Mouse (Mus musculus): ENCODE data around the gene Plod3. TPM values are rescaled to one million over a fixed set of nuclear protein-coding genes. Genes with fewer than 3 reads are reported as not detected.

Gene Plod3
- polyA plus RNA-seq, 1 experiment from 2014 or later = 29.1 TPM

- no peak overlapping the region for H3K9ac ChIP-seq (ENCODE audit: low read length)
- no peaks in the 10 kb centered on the region for H3K36me3 ChIP-seq (ENCODE audit: control insufficient read depth, insufficient read depth, low read length)
- WGBS = 83% methylated on average over 15 of the region's 15 CpGs
- H3K9me3 ChIP-seq (ENCODE audit: control insufficient read depth, low read length) = no peaks in the 10 kb centered on the region
- H3K27me3 ChIP-seq (ENCODE audit: control insufficient read depth, insufficient read depth, low read length) = no peaks in the 10 kb centered on the region
- no peak overlapping the region for H3K4me3 ChIP-seq (ENCODE audit: low read depth, low read length)
- H3K4me2 ChIP-seq (ENCODE audit: low read depth, low read length, severe bottlenecking) = no peak overlapping the region
- no peaks in the 10 kb centered on the region for H3K4me1 ChIP-seq (replicated peaks; ENCODE audit: control insufficient read depth, insufficient read depth, low read length)
- ATAC-seq (replicated peaks; ENCODE audit: low FRiP score) = no peak
- H3K27ac ChIP-seq (ENCODE audit: low read depth, low read length) = no peak overlapping the region
- DNase-seq (ENCODE audit: low spot score) = no peak
Observed at GRCm38 (mm10) chr5:137012401-137012950, 25.7 kb downstream of the Plod3 start.

- Histone ChIP-seq H3K27ac (ENCODE audit: low read depth, low read length) (no peak overlapping the region), H3K9me3 (ENCODE audit: control insufficient read depth, low read length) (no peaks in the 10 kb centered on the region), H3K4me1 (replicated peaks; ENCODE audit: control insufficient read depth, insufficient read depth, low read length) (no peaks in the 10 kb centered on the region), H3K4me3 (ENCODE audit: low read depth, low read length) (no peak overlapping the region), H3K9ac (ENCODE audit: low read length) (no peak overlapping the region), H3K27me3 (ENCODE audit: control insufficient read depth, insufficient read depth, low read length) (no peaks in the 10 kb centered on the region), H3K36me3 (ENCODE audit: control insufficient read depth, insufficient read depth, low read length) (no peaks in the 10 kb centered on the region), H3K4me2 (ENCODE audit: low read depth, low read length, severe bottlenecking) (no peak overlapping the region)
- DNase-seq (ENCODE audit: low spot score) (no peak), ATAC-seq (replicated peaks; ENCODE audit: low FRiP score) (no peak)
- WGBS = 81% methylated on average over 3 of the region's 3 CpGs
Observed at GRCm38 (mm10) chr5:137015913-137016312, 29.1 kb downstream of the Plod3 start.

DNA sequence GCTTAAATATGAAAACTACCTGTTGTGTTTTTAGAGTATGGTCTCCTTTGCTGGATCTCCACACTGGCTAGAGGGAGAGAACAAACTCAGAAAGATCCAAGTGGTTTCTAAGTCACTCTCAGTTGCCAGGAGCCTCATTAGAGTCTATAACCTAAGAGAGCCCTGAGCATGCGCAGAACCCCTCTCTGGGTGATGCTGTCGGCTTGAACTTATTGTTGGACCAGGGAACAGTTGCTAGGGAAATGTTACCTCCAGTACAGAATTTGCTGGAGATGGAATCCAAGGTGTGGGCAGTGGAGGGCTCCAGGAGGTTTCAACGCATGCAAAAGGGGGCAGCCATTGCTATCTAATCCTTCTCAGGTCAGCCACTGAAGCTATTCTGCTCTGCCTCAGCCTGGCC, 37.5 kb downstream of the Plod3 start:
- H3K27ac ChIP-seq (ENCODE audit: low read depth, low read length) = no peak overlapping the region
- 40% methylated on average over 3 of the region's 3 CpGs for WGBS
- no peaks in the 10 kb centered on the region for H3K9me3 ChIP-seq (ENCODE audit: control insufficient read depth, low read length)
- H3K4me2 ChIP-seq (ENCODE audit: low read depth, low read length, severe bottlenecking) = no peak overlapping the region
- no peak overlapping the region for H3K9ac ChIP-seq (ENCODE audit: low read length)
- peaks cover 38% of the 10 kb centered on the region for H3K27me3 ChIP-seq (ENCODE audit: control insufficient read depth, insufficient read depth, low read length)
- ATAC-seq (replicated peaks; ENCODE audit: low FRiP score) (no peak), DNase-seq (ENCODE audit: low spot score) (no peak)
- H3K4me1 ChIP-seq (replicated peaks; ENCODE audit: control insufficient read depth, insufficient read depth, low read length) = 0 out of 2 replicates have a peak, but pooled peaks cover 1% of the 10 kb centered on the region
- no peaks in the 10 kb centered on the region for H3K36me3 ChIP-seq (ENCODE audit: control insufficient read depth, insufficient read depth, low read length)
- H3K4me3 ChIP-seq (ENCODE audit: low read depth, low read length) = no peak overlapping the region

DNA sequence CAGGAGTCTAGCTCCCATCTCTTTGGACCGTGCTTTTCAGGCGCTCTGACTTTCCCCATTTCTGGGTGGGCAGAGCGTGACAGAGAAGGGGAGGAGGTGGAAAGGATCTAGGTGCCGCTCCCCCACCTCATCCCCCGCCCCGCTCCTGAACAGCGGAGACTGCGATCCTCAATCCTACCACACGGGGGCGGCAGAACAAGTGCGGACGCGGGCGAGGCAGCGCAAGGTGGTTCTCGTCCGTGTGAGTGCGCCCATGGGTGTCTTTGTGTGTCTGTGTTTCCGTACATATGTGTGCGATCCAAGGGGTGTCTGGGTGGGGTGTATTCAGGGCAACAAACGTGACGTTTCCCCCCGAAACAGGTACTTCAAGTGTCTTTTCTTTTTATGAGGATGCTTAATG, 38.3 kb downstream of the Plod3 start:
- no peak overlapping the region for H3K9ac ChIP-seq (ENCODE audit: low read length)
- DNase-seq (ENCODE audit: low spot score) = peak; percentile 90
- WGBS = 0% methylated on average over 23 of the region's 23 CpGs
- no peak overlapping the region for H3K27ac ChIP-seq (ENCODE audit: low read depth, low read length)
- H3K4me2 ChIP-seq (ENCODE audit: low read depth, low read length, severe bottlenecking) = peak overlapping the region; percentile 35; the same call in 1 of the 2 replicates
- H3K9me3 ChIP-seq (ENCODE audit: control insufficient read depth, low read length) = no peaks in the 10 kb centered on the region
- no peaks in the 10 kb centered on the region for H3K36me3 ChIP-seq (ENCODE audit: control insufficient read depth, insufficient read depth, low read length)
- H3K4me1 ChIP-seq (replicated peaks; ENCODE audit: control insufficient read depth, insufficient read depth, low read length) = 0 out of 2 replicates have a peak, but pooled peaks cover 4% of the 10 kb centered on the region
- H3K27me3 ChIP-seq (ENCODE audit: control insufficient read depth, insufficient read depth, low read length) = peaks cover 42% of the 10 kb centered on the region
- 0 out of 2 replicates have a peak, but pooled peaks have one; percentile 28 for ATAC-seq (replicated peaks; ENCODE audit: low FRiP score)
- no peak overlapping the region for H3K4me3 ChIP-seq (ENCODE audit: low read depth, low read length)

DNA sequence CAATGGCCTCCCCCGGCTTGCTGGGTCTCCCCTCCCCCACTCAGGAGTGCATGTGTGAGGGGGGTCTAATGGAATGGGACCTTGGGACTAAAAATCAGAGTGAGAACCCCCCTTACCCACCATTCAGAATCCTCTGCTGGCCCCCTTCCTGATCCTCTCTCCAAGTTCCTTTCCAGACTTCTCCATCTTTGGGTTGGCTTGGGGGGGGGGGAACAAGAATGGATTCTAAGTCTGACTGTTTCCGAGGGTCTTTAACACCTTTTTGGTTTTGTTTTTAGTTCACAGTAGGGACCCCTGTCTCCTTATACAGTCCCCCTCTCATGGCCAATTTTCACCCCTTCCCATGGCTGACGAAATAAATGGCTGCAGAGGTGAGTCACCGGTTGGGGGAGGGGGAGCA, 39.3 kb downstream of the Plod3 start, which contains the start of gene Vgf:
Gene Vgf, plus strand, starts transcription at position 301 of the 400 bp plus-strand sequence.
- DNase-seq (ENCODE audit: low spot score) = no peak
- Histone ChIP-seq H3K9me3 (ENCODE audit: control insufficient read depth, low read length) (no peaks in the 10 kb centered on the region), H3K9ac (ENCODE audit: low read length) (no peak within 1 kb of the TSS), H3K27me3 (ENCODE audit: control insufficient read depth, insufficient read depth, low read length) (peaks cover 52% of the 10 kb centered on the region), H3K4me3 (ENCODE audit: low read depth, low read length) (no peak within 1 kb of the TSS), H3K36me3 (ENCODE audit: control insufficient read depth, insufficient read depth, low read length) (no peaks in the 10 kb centered on the region), H3K4me2 (ENCODE audit: low read depth, low read length, severe bottlenecking) (peak within 1 kb of the TSS; percentile 35; the same call in 1 of the 2 replicates), H3K4me1 (replicated peaks; ENCODE audit: control insufficient read depth, insufficient read depth, low read length) (peaks cover 10% of the 10 kb centered on the region; the same call in 1 of the 2 replicates), H3K27ac (ENCODE audit: low read depth, low read length) (no peak within 1 kb of the TSS)
- 26% methylated on average over 4 of the region's 4 CpGs for WGBS
- no peak for ATAC-seq (replicated peaks; ENCODE audit: low FRiP score)

GRCm38 (mm10) chr5:137028561-137029272, 41.9 kb downstream of the Plod3 start:
- Histone ChIP-seq H3K36me3 (ENCODE audit: control insufficient read depth, insufficient read depth, low read length) (no peaks in the 10 kb centered on the region), H3K9me3 (ENCODE audit: control insufficient read depth, low read length) (no peaks in the 10 kb centered on the region), H3K4me3 (ENCODE audit: low read depth, low read length) (no peak overlapping the region), H3K4me2 (ENCODE audit: low read depth, low read length, severe bottlenecking) (no peak overlapping the region), H3K27ac (ENCODE audit: low read depth, low read length) (no peak overlapping the region), H3K4me1 (replicated peaks; ENCODE audit: control insufficient read depth, insufficient read depth, low read length) (peaks cover 23% of the 10 kb centered on the region; the same call in 1 of the 2 replicates), H3K9ac (ENCODE audit: low read length) (no peak overlapping the region), H3K27me3 (ENCODE audit: control insufficient read depth, insufficient read depth, low read length) (peaks cover 64% of the 10 kb centered on the region)
- WGBS = 3% methylated on average over 29 of the region's 29 CpGs
- no peak for ATAC-seq (replicated peaks; ENCODE audit: low FRiP score)
- no peak for DNase-seq (ENCODE audit: low spot score)

- Histone ChIP-seq H3K4me1 (replicated peaks; ENCODE audit: control insufficient read depth, insufficient read depth, low read length) (peaks cover 23% of the 10 kb centered on the region; the same call in 1 of the 2 replicates), H3K4me2 (ENCODE audit: low read depth, low read length, severe bottlenecking) (peak overlapping the region; percentile 61), H3K27ac (ENCODE audit: low read depth, low read length) (no peak overlapping the region), H3K9ac (ENCODE audit: low read length) (peak overlapping the region; percentile 20), H3K36me3 (ENCODE audit: control insufficient read depth, insufficient read depth, low read length) (no peaks in the 10 kb centered on the region), H3K27me3 (ENCODE audit: control insufficient read depth, insufficient read depth, low read length) (peaks cover 64% of the 10 kb centered on the region), H3K9me3 (ENCODE audit: control insufficient read depth, low read length) (no peaks in the 10 kb centered on the region), H3K4me3 (ENCODE audit: low read depth, low read length) (peak overlapping the region; percentile 31)
- ATAC-seq (replicated peaks; ENCODE audit: low FRiP score) = no peak
- 0% methylated on average over 8 of the region's 8 CpGs for WGBS
- no peak for DNase-seq (ENCODE audit: low spot score)
Observed at GRCm38 (mm10) chr5:137029273-137029585, 42.4 kb downstream of the Plod3 start.

DNA sequence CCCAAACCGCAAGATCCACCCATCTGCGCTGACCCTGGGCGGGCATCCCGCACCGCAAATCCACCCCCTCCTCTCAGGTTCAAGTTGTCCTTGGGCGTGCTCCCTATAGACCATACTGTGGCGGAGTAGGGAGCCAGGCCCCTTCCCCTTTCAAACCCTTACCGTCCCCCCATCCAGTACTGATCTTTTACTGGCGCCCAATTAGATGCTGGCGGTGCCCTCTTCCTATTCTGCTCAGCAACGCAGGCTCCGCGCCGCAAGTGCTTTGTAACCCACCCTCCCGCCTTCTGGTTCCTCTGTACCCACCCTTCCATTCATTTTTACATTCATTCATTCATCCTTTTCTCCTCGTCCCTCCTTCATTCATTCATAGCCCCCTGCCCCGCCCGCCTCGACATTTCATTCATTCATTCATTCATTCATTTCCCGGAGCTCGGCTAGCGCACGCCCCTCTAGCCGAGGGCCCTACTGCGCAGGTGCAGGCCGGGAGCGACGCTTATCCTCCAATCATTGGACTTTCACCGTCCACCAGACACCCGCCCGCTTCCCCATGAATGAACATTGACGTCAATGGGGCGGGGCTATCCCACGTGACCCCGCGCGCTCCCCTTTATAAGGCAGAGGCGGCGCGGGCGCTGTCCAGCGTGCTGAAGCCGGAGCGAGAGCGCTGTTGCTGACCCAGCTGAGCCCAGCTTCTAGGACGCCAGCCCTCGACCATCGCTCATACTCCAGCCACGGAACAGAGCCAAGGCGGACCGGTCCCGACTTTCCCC, 43.0 kb downstream of the Plod3 start:
- Histone ChIP-seq H3K9me3 (ENCODE audit: control insufficient read depth, low read length) (no peaks in the 10 kb centered on the region), H3K4me1 (replicated peaks; ENCODE audit: control insufficient read depth, insufficient read depth, low read length) (peaks cover 23% of the 10 kb centered on the region; the same call in 1 of the 2 replicates), H3K27ac (ENCODE audit: low read depth, low read length) (no peak overlapping the region), H3K27me3 (ENCODE audit: control insufficient read depth, insufficient read depth, low read length) (peaks cover 62% of the 10 kb centered on the region), H3K4me3 (ENCODE audit: low read depth, low read length) (peak overlapping the region; percentile 31), H3K36me3 (ENCODE audit: control insufficient read depth, insufficient read depth, low read length) (no peaks in the 10 kb centered on the region), H3K4me2 (ENCODE audit: low read depth, low read length, severe bottlenecking) (peak overlapping the region; percentile 61), H3K9ac (ENCODE audit: low read length) (peak overlapping the region; percentile 20)
- peak; percentile 80 for ATAC-seq (replicated peaks; ENCODE audit: low FRiP score)
- peak; percentile 99 for DNase-seq (ENCODE audit: low spot score)
- under 1% methylated on average over 52 of the region's 52 CpGs for WGBS

Measured in forebrain, embryonic 11.5 days (tissue).